8 mouse cellular contexts compared by ENCODE assay signal in the genomic region with DNA sequence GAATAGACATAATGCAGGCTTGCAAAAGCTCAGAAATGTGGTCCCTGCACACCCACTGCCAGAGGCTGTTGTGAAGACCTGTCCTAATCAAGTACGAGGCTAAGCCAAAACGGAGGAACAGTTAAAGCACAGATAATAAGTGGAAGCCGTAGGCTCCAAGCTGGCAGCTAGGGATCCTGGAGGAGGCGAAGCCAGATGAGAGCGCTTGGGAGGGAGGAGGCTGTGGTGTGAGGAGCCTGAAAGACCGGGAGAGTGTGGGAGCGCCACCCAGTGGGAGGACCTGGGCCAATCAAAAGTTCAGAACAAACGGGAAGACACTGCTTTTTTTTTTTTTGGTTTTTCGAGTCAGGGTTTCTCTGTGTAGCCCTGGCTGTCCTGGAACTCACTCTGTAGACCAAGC. TPM values are rescaled to one million over a fixed set of nuclear protein-coding genes. Genes with fewer than 3 reads are reported as not detected.
DNase-seq lines count a peak whose midpoint lies in the region; ATAC-seq and TF ChIP-seq lines count a peak whose summit lies in the region.

No protein-coding gene starts in this region.

- 0 out of 2 replicates have a peak, but pooled peaks have one; percentile 49 for ATAC-seq in cerebellum, adult (ENCODE audit: insufficient number of reproducible peaks, low FRiP score, low TSS enrichment)
- ATAC-seq in hindbrain, embryonic 16.5 days: no peak

- H3K4me3 ChIP-seq in cerebellum, adult 2 months (replicated peaks; ENCODE audit: insufficient read depth, low read depth, low read length): no peak overlapping the region
- no peak overlapping the region for H3K4me3 ChIP-seq in hindbrain, embryonic 16.5 days (ENCODE audit: low read length)

- no peak for TF ChIP-seq POLR2A in cerebellum, adult 2 months (IDR thresholded peaks at IDR 0.05; ENCODE audit: borderline replicate concordance, insufficient read depth, low read length)

- no peaks in the 10 kb centered on the region for H3K9me3 ChIP-seq in hindbrain, embryonic 16.5 days (ENCODE audit: control insufficient read depth, low read length)

- DNase-seq in cerebellum, adult 11-12 months: no peak
- peak; percentile 58 for DNase-seq in cerebellum, adult 2 months
- peak; percentile 56 to 76 for DNase-seq in frontal cortex, postnatal 25 days (ENCODE audit: low spot score in 2 of 2)
- peak; percentile 79 to 81 for DNase-seq in left cerebral cortex, adult 18-20 months (ENCODE audit: low spot score in 2 of 2)
- peak; percentile 70 for DNase-seq in lung, postnatal 25 days (ENCODE audit: low spot score)
- peak; percentile 77 to 79 for DNase-seq in right cerebral cortex, postnatal 36 days (ENCODE audit: low spot score in 2 of 2)

- no peak overlapping the region for H3K27ac ChIP-seq in cerebellum, adult 2 months (ENCODE audit: insufficient read depth, low read length)
- H3K27ac ChIP-seq in hindbrain, embryonic 16.5 days (ENCODE audit: low read depth, low read length): no peak overlapping the region

- no peaks in the 10 kb centered on the region for H3K4me1 ChIP-seq in cerebellum, adult 2 months (ENCODE audit: control insufficient read depth, insufficient read depth, low read length)
- H3K4me1 ChIP-seq in hindbrain, embryonic 16.5 days (ENCODE audit: control insufficient read depth, insufficient read depth, low read depth, low read length): no peaks in the 10 kb centered on the region; the same call in 1 of the 2 replicates

- TF ChIP-seq CTCF in cerebellum, adult 2 months (IDR thresholded peaks at IDR 0.05; ENCODE audit: borderline replicate concordance, insufficient read depth, low read depth, low read length): peak; percentile 65

- no peak overlapping the region for H3K9ac ChIP-seq in hindbrain, embryonic 16.5 days (ENCODE audit: low read depth, low read length)

- no peaks in the 10 kb centered on the region for H3K36me3 ChIP-seq in hindbrain, embryonic 16.5 days (ENCODE audit: control insufficient read depth, insufficient read depth, low read length)

- no peaks in the 10 kb centered on the region for H3K27me3 ChIP-seq in cerebellum, adult 2 months (ENCODE audit: control insufficient read depth, insufficient read depth, low read length)
- H3K27me3 ChIP-seq in hindbrain, embryonic 16.5 days (replicated peaks; ENCODE audit: control insufficient read depth, insufficient read depth, low read length): no peaks in the 10 kb centered on the region

- H3K4me2 ChIP-seq in hindbrain, embryonic 16.5 days (ENCODE audit: low read length): peak overlapping the region; percentile 37

- WGBS in cerebellum, adult 2 months: 1% methylated on average over 9 of the region's 9 CpGs
- 3% methylated on average over 9 of the region's 9 CpGs for WGBS in hindbrain, embryonic 16.5 days

RNA-seq across cellular contexts. Expression of a gene that starts 4.6 kb away (rescaled TPM):
- polyA plus RNA-seq in cerebellum, adult 2 months (2012; rRNA removed): 0.16 and 0.59 TPM in 2 replicates
- 0.68 and 0.72 TPM in 2 replicates for polyA plus RNA-seq in hindbrain, embryonic 16.5 days (2015; fragmentation: Nextera tagmentation; extraction: Ambion mirVana)
- total RNA-seq in left cerebral cortex, adult 18-20 months (2021): not detected

RNA-seq across cellular contexts. Expression of a gene that starts 21.9 kb away (rescaled TPM):
- polyA plus RNA-seq in cerebellum, adult 2 months (2012; rRNA removed): 95.0 and 98.2 TPM in 2 replicates
- 221 and 224 TPM in 2 replicates for polyA plus RNA-seq in hindbrain, embryonic 16.5 days (2015; fragmentation: Nextera tagmentation; extraction: Ambion mirVana)
- total RNA-seq in left cerebral cortex, adult 18-20 months (2021): 100 to 1,000 TPM in 1 of 2 experiments, 10 to 100 TPM in 1; 88.7 to 103 TPM

RNA-seq across cellular contexts. Expression of a gene that starts 22.0 kb away (rescaled TPM):
- polyA plus RNA-seq in cerebellum, adult 2 months (2012; rRNA removed): 6.4 TPM in 2 replicates
- 7.0 and 7.1 TPM in 2 replicates for polyA plus RNA-seq in hindbrain, embryonic 16.5 days (2015; fragmentation: Nextera tagmentation; extraction: Ambion mirVana)
- 1 to 10 TPM; 5.9 to 9.8 TPM for total RNA-seq in left cerebral cortex, adult 18-20 months (2021)

RNA-seq across cellular contexts. Expression of a gene that starts 32.6 kb away (rescaled TPM):
- polyA plus RNA-seq in cerebellum, adult 2 months (2012; rRNA removed): 0.39 and 0.60 TPM in 2 replicates
- polyA plus RNA-seq in hindbrain, embryonic 16.5 days (2015; fragmentation: Nextera tagmentation; extraction: Ambion mirVana): 1.8 and 2.5 TPM in 2 replicates
- total RNA-seq in left cerebral cortex, adult 18-20 months (2021): under 1 TPM in 1 of 2 experiments, not detected in 1; 0.51 TPM

RNA-seq across cellular contexts. Expression of a gene that starts 34.0 kb away (rescaled TPM):
- polyA plus RNA-seq in cerebellum, adult 2 months (2012; rRNA removed): 92.1 and 97.0 TPM in 2 replicates
- 47.2 and 53.3 TPM in 2 replicates for polyA plus RNA-seq in hindbrain, embryonic 16.5 days (2015; fragmentation: Nextera tagmentation; extraction: Ambion mirVana)
- total RNA-seq in left cerebral cortex, adult 18-20 months (2021): 10 to 100 TPM; 94.7 to 98.6 TPM
